Mouse (Mus musculus): ENCODE measurements around the gene Ptpdc1. TPM values are rescaled to one million over a fixed set of nuclear protein-coding genes. Genes with fewer than 3 reads are reported as not detected.
A peak's percentile ranks its signal among the peaks of the same experiment; 100 is the strongest.

Ptpdc1 gene
- polyA plus RNA-seq, 1 experiment from 2014 or later: 15.6 TPM

DNA sequence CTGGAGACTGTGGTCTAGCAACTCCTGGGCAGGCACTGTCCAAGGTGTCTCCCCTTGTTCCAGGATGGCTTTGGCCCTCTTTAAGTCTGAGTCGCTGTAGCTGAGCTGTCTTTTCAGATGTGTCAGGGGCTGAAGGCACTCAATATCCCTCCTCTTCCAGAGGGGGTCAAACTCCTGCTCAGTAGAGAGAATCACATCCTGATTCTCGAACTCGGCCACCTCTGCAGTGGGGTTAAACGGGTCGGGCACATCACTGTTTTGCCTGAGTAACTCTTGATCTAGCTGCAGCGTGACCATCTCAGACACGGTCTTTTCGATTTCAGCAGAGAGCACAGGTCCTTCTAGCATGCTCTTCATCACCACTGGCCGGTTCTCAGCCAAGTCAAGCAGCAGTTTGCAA is 39.0 kb downstream of the Ptpdc1 start:
- 88% methylated on average over 9 of the region's 9 CpGs for WGBS
- Histone ChIP-seq H3K4me3 (ENCODE audit: low read depth, low read length) (no peak overlapping the region), H3K4me1 (ENCODE audit: control insufficient read depth, insufficient read depth, low read length) (no peaks in the 10 kb centered on the region), H3K36me3 (ENCODE audit: control insufficient read depth, insufficient read depth, low read length) (peaks cover 62% of the 10 kb centered on the region), H3K9me3 (ENCODE audit: control insufficient read depth, low read length) (no peaks in the 10 kb centered on the region), H3K4me2 (ENCODE audit: low read depth, low read length) (no peak overlapping the region), H3K9ac (ENCODE audit: low read depth, low read length) (no peak overlapping the region), H3K27me3 (replicated peaks; ENCODE audit: control insufficient read depth, insufficient read depth, low read length) (no peaks in the 10 kb centered on the region), H3K27ac (replicated peaks; ENCODE audit: low read depth, low read length) (no peak overlapping the region)
- ATAC-seq (ENCODE audit: low read depth) (no peak), DNase-seq (ENCODE audit: low spot score) (no peak)

DNA sequence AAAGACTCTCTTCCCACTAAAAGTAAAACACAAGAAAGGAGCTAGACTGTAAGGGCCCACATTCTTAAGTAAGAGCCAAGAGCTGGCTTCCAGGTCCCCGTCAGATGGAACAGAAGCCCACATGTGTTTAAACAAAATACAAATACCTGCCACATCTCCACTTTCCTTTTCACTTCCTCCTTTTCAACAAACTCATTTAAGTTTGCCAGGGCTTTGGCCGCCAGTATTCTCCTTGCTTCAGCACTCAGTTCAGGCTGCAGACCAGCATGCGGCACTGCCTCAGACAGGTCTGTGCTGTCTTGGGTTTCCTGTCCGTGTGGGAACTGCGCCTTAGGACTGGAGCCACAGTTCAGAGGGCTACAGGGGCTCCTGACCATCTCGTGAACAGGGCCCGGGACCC is 39.7 kb downstream of the Ptpdc1 start:
- Histone ChIP-seq H3K27ac (replicated peaks; ENCODE audit: low read depth, low read length) (no peak overlapping the region), H3K4me3 (ENCODE audit: low read depth, low read length) (no peak overlapping the region), H3K9ac (ENCODE audit: low read depth, low read length) (no peak overlapping the region), H3K36me3 (ENCODE audit: control insufficient read depth, insufficient read depth, low read length) (peaks cover 62% of the 10 kb centered on the region), H3K4me2 (ENCODE audit: low read depth, low read length) (no peak overlapping the region), H3K9me3 (ENCODE audit: control insufficient read depth, low read length) (no peaks in the 10 kb centered on the region), H3K27me3 (replicated peaks; ENCODE audit: control insufficient read depth, insufficient read depth, low read length) (no peaks in the 10 kb centered on the region), H3K4me1 (ENCODE audit: control insufficient read depth, insufficient read depth, low read length) (no peaks in the 10 kb centered on the region)
- WGBS: 81% methylated on average over 7 of the region's 7 CpGs
- ATAC-seq (ENCODE audit: low read depth) (no peak), DNase-seq (ENCODE audit: low spot score) (no peak)

DNA sequence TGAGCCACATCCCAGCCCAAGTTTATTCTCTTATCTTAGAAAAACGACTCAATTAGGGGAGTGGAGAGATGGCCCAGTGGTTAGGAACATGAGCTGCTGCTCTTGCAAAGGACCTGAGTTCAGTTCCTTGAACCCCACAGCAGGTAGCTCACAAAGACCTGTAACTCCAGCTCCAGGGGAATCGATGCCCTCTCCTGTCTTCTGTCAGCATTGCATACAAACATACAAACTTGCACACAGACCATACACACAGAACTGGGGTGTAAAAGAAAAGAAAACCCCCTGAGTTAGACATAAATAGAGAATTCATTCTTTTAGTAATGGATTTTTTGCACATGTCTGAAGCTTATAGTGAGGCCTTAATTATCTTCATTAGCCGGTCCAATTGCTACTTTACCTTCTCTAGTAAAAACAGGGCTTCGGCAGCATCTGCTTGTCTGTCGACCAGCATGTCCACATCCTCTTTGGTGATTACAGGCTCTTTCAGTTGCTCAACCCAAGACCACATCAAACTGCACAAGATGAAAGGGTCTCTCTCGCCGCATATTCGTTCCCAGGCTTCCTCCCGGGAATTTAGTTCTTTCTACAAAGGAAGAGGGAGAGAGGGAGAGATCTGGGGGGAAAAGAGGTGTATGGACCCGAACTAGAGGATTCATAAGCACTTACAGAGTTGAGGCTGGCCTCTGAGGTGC is 42.6 kb downstream of the Ptpdc1 start:
- H3K4me1 ChIP-seq (ENCODE audit: control insufficient read depth, insufficient read depth, low read length): no peaks in the 10 kb centered on the region
- H3K36me3 ChIP-seq (ENCODE audit: control insufficient read depth, insufficient read depth, low read length): peaks cover 53% of the 10 kb centered on the region
- ATAC-seq (ENCODE audit: low read depth) (no peak), DNase-seq (ENCODE audit: low spot score) (no peak)
- 61% methylated on average over 10 of the region's 10 CpGs for WGBS
- no peaks in the 10 kb centered on the region for H3K9me3 ChIP-seq (ENCODE audit: control insufficient read depth, low read length)
- H3K4me3 ChIP-seq (ENCODE audit: low read depth, low read length): no peak overlapping the region
- no peak overlapping the region for H3K4me2 ChIP-seq (ENCODE audit: low read depth, low read length)
- no peak overlapping the region for H3K27ac ChIP-seq (replicated peaks; ENCODE audit: low read depth, low read length)
- no peaks in the 10 kb centered on the region for H3K27me3 ChIP-seq (replicated peaks; ENCODE audit: control insufficient read depth, insufficient read depth, low read length)
- H3K9ac ChIP-seq (ENCODE audit: low read depth, low read length): no peak overlapping the region

DNA sequence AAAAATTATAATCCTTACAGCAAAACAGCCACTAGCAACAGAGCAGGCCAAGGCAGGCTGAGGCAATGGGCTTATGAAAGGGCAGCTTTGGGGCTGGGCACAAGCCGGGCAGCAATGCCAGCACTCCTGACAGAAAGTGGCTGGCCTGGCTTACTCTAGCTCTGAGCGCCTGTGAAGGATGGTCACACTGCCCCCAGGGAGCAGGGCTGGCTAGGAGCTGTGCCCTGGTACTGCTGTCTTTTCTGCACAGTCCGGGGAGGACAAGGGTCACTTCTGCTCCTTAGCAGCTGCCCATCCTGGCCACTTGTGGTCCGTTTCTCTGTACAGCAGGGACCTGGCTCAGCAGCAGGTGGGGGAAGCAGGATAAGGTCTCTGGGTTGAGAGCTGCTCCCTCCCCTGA is 46.8 kb downstream of the Ptpdc1 start:
- 69% methylated on average over 4 of the region's 4 CpGs for WGBS
- H3K27me3 ChIP-seq (replicated peaks; ENCODE audit: control insufficient read depth, insufficient read depth, low read length): no peaks in the 10 kb centered on the region
- ATAC-seq (ENCODE audit: low read depth) (no peak), DNase-seq (ENCODE audit: low spot score) (no peak)
- H3K4me1 ChIP-seq (ENCODE audit: control insufficient read depth, insufficient read depth, low read length): no peaks in the 10 kb centered on the region
- H3K4me3 ChIP-seq (ENCODE audit: low read depth, low read length): no peak overlapping the region
- no peak overlapping the region for H3K27ac ChIP-seq (replicated peaks; ENCODE audit: low read depth, low read length)
- H3K4me2 ChIP-seq (ENCODE audit: low read depth, low read length): no peak overlapping the region
- H3K9ac ChIP-seq (ENCODE audit: low read depth, low read length): no peak overlapping the region
- no peaks in the 10 kb centered on the region for H3K9me3 ChIP-seq (ENCODE audit: control insufficient read depth, low read length)
- H3K36me3 ChIP-seq (ENCODE audit: control insufficient read depth, insufficient read depth, low read length): peaks cover 38% of the 10 kb centered on the region; the same call in 1 of the 2 replicates

DNA sequence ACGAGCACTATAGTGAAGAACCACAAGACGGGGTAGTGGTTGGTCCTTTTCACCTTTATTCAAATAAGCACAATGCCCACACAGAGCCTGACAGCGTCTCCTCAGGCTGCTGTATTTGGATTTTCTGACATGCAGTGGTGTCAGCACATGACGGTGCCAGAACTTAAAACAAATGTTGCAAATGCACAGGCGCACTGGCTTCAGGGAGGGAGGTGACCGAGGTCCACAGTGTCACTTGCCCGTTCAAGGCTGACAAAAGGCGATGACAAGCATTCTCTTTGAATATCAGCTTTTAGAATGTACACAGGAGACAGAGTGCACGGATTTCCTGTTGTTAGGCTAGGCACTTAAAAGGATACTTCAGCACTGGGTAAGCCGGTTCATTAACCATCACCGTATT is 47.6 kb downstream of the Ptpdc1 start:
- ATAC-seq (ENCODE audit: low read depth) (no peak), DNase-seq (ENCODE audit: low spot score) (no peak)
- H3K4me3 ChIP-seq (ENCODE audit: low read depth, low read length): no peak overlapping the region
- H3K27me3 ChIP-seq (replicated peaks; ENCODE audit: control insufficient read depth, insufficient read depth, low read length): no peaks in the 10 kb centered on the region
- no peaks in the 10 kb centered on the region for H3K9me3 ChIP-seq (ENCODE audit: control insufficient read depth, low read length)
- no peak overlapping the region for H3K27ac ChIP-seq (replicated peaks; ENCODE audit: low read depth, low read length)
- H3K9ac ChIP-seq (ENCODE audit: low read depth, low read length): no peak overlapping the region
- no peak overlapping the region for H3K4me2 ChIP-seq (ENCODE audit: low read depth, low read length)
- 64% methylated on average over 11 of the region's 11 CpGs for WGBS
- H3K4me1 ChIP-seq (ENCODE audit: control insufficient read depth, insufficient read depth, low read length): no peaks in the 10 kb centered on the region
- H3K36me3 ChIP-seq (ENCODE audit: control insufficient read depth, insufficient read depth, low read length): peaks cover 38% of the 10 kb centered on the region; the same call in 1 of the 2 replicates

DNA sequence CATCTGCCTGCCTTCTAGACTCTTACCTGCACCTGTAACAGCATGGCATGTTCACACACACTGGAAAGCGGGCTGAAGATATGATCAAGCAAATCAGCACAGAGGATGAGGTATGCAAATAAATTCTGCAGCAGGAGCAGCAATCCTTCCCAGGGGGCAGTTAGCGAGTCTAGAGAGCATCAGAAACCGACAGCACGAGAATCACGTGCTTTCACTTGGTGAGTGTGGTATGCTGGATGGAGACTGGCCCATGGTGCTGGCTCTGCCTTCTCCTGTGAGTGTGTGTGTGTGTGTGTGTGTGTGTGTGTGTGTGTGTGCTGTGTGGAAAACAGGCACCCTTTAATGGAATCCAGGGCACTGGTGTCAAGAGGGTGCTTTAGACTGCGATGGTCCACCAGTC is 48.5 kb downstream of the Ptpdc1 start:
- no peak for DNase-seq (ENCODE audit: low spot score)
- WGBS: 67% methylated on average over 6 of the region's 6 CpGs
- H3K27me3 ChIP-seq (replicated peaks; ENCODE audit: control insufficient read depth, insufficient read depth, low read length): no peaks in the 10 kb centered on the region
- no peak overlapping the region for H3K27ac ChIP-seq (replicated peaks; ENCODE audit: low read depth, low read length)
- H3K36me3 ChIP-seq (ENCODE audit: control insufficient read depth, insufficient read depth, low read length): peaks cover 33% of the 10 kb centered on the region; the same call in 1 of the 2 replicates
- H3K9ac ChIP-seq (ENCODE audit: low read depth, low read length): no peak overlapping the region
- H3K4me1 ChIP-seq (ENCODE audit: control insufficient read depth, insufficient read depth, low read length): no peaks in the 10 kb centered on the region
- no peak overlapping the region for H3K4me2 ChIP-seq (ENCODE audit: low read depth, low read length)
- H3K4me3 ChIP-seq (ENCODE audit: low read depth, low read length): no peak overlapping the region
- H3K9me3 ChIP-seq (ENCODE audit: control insufficient read depth, low read length): no peaks in the 10 kb centered on the region
- ATAC-seq (ENCODE audit: low read depth): no peak

DNA sequence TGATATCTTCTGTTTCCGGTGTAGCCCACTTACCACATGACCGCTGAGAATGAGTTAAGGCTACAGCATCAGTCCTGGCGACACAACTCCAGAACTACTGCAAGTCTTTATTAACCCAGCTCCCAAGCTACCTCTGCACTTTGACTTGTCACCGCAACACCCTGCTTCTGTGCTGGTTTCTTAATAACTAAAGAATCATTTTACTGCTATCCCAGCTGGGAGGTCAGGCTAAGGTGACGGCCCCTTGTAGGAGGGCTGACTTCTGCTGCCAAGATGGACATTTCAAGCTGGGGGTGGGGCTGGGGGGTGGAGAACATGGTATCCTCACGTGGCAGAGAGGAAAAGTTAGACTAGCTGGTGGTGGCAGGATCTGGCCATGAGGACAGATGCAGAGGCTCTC is 50.7 kb downstream of the Ptpdc1 start:
- no peak for DNase-seq (ENCODE audit: low spot score)
- no peak overlapping the region for H3K27ac ChIP-seq (replicated peaks; ENCODE audit: low read depth, low read length)
- ATAC-seq (ENCODE audit: low read depth): no peak
- H3K4me3 ChIP-seq (ENCODE audit: low read depth, low read length): no peak overlapping the region
- no peak overlapping the region for H3K4me2 ChIP-seq (ENCODE audit: low read depth, low read length)
- no peaks in the 10 kb centered on the region for H3K27me3 ChIP-seq (replicated peaks; ENCODE audit: control insufficient read depth, insufficient read depth, low read length)
- no peaks in the 10 kb centered on the region for H3K9me3 ChIP-seq (ENCODE audit: control insufficient read depth, low read length)
- WGBS: 62% methylated on average over 6 of the region's 6 CpGs
- H3K9ac ChIP-seq (ENCODE audit: low read depth, low read length): no peak overlapping the region
- no peaks in the 10 kb centered on the region for H3K4me1 ChIP-seq (ENCODE audit: control insufficient read depth, insufficient read depth, low read length)
- H3K36me3 ChIP-seq (ENCODE audit: control insufficient read depth, insufficient read depth, low read length): 0 out of 2 replicates have a peak, but pooled peaks cover 19% of the 10 kb centered on the region

DNA sequence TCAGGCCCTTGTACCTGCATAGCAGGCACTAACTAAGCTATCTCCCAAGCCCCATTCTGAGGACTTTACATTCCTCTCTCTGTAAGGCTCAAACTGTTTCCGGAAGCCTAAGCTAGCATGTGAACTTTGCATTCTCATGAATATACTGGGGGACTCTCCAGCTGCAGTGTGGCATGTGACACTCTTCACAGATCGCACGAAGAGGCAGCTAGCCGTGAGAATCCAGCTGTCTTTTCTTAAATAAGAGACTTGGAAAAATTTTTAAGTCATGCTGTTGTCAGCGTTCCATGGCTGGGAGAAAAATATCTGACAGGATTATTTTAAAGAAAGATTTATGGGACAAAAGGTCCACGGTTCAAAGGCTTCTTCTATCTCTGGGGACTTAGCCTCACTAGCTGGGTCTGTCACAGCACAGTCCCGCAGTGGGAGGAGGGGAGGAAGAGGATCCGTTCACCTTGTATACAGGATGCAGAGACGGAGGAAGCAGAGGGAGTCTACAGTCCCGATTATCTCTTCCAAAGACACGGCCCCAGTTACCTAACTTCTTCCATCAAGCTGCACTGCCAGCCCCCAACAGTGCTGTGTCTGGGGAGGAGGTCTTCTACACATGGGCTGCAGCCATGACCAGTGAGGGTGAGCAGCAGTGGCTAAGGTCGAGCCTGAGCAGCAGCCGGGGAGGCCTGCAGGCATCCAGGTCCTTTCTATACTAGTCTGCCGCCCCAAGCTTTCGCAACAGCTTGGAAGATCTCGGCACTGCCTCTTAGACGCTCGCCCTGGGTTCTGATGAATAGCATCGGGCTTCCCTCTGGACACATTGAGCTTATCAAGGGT is 51.7 kb downstream of the Ptpdc1 start:
- H3K27ac ChIP-seq (replicated peaks; ENCODE audit: low read depth, low read length): no peak overlapping the region
- H3K27me3 ChIP-seq (replicated peaks; ENCODE audit: control insufficient read depth, insufficient read depth, low read length): no peaks in the 10 kb centered on the region
- no peak overlapping the region for H3K4me3 ChIP-seq (ENCODE audit: low read depth, low read length)
- 36% methylated on average over 16 of the region's 19 CpGs for WGBS
- no peaks in the 10 kb centered on the region for H3K9me3 ChIP-seq (ENCODE audit: control insufficient read depth, low read length)
- no peaks in the 10 kb centered on the region for H3K4me1 ChIP-seq (ENCODE audit: control insufficient read depth, insufficient read depth, low read length)
- 0 out of 2 replicates have a peak, but pooled peaks cover 17% of the 10 kb centered on the region for H3K36me3 ChIP-seq (ENCODE audit: control insufficient read depth, insufficient read depth, low read length)
- DNase-seq (ENCODE audit: low spot score) (peak; percentile 38), ATAC-seq (ENCODE audit: low read depth) (peak; percentile 34; the same call in 1 of the 2 replicates)
- H3K4me2 ChIP-seq (ENCODE audit: low read depth, low read length): 0 out of 2 replicates have a peak overlapping the region, but pooled peaks have one; percentile 22
- H3K9ac ChIP-seq (ENCODE audit: low read depth, low read length): peak overlapping the region; percentile 17; the same call in 1 of the 2 replicates
